Mouse (Mus musculus) kidney, embryonic 16.5 days (tissue): ENCODE data around the gene Ipo8. TPM values are rescaled to one million over a fixed set of nuclear protein-coding genes. Genes with fewer than 3 reads are reported as not detected.

Source experiments
- ATAC-seq: fragments of 200-750 bp; cut with Nextera tagmentation; 2 replicates; pipeline ENCODE4 v1.8.0; 2017; ENCODE audit warnings: moderate TSS enrichment; ENCODE audit not compliant: low FRiP score, low TSS enrichment
- H3K27ac ChIP-seq: fragments of 300-500 bp; sonication (generic); 2 replicates; pipeline ENCODE4 v1.5.1; 2014; ENCODE audit warnings: low read length
- H3K27me3 ChIP-seq: fragments of 300-500 bp; sonication (generic); 2 replicates; pipeline ENCODE4 v1.6.1; 2014; ENCODE audit warnings: low read length, control low read depth, mixed read lengths; ENCODE audit not compliant: insufficient read depth
- H3K36me3 ChIP-seq: fragments of 300-500 bp; sonication (generic); 2 replicates; pipeline ENCODE4 v1.6.1; 2014; ENCODE audit warnings: low read length, control low read depth, mixed read lengths; ENCODE audit not compliant: insufficient read depth
- H3K4me1 ChIP-seq: fragments of 300-500 bp; sonication (generic); 2 replicates; pipeline ENCODE4 v1.6.1; 2014; ENCODE audit warnings: low read length, control low read depth, mixed read lengths; ENCODE audit not compliant: insufficient read depth
- H3K4me2 ChIP-seq: fragments of 300-500 bp; sonication (generic); replicated peaks from 2 replicates; pipeline ENCODE4 v1.6.1; 2014; ENCODE audit warnings: low read depth, low read length
- H3K4me3 ChIP-seq: fragments of 300-500 bp; sonication (generic); 2 replicates; pipeline ENCODE4 v1.5.1; 2014; ENCODE audit warnings: mild to moderate bottlenecking, low read length
- H3K9ac ChIP-seq: fragments of 300-500 bp; sonication (generic); replicated peaks from 2 replicates; pipeline ENCODE4 v1.6.1; 2014; ENCODE audit warnings: low read length
- H3K9me3 ChIP-seq: fragments of 300-500 bp; sonication (generic); 2 replicates; pipeline ENCODE4 v1.6.1; 2016; ENCODE audit warnings: low read length, control low read depth
- WGBS: fragments of 180-500 bp; shearing (Covaris S2); extraction: QIAGEN DNeasy Blood & Tissue Kit; methylation state at CpG from one replicate; pipeline ENCODE4 v1.1.7; 2014; 5-methylcytosine and 5-hydroxymethylcytosine counted together
- polyA plus RNA-seq: library from polyadenylated mRNA; unstranded; fragments of >200 nt; fragmentation: Nextera tagmentation; extraction: Ambion mirVana; gene quantifications from 2 replicates; pipeline ENCODE4 v1.2.1, GENCODE M21; 2015

The Ipo8 gene
- polyA plus RNA-seq, 1 experiment from 2014 or later, result 24.8 TPM

GRCm38 (mm10) chr6:148728571-148728970 lies 102.7 kb downstream of the Ipo8 start:
- ATAC-seq, result no peak
- 39% methylated on average over 3 of the region's 3 CpGs for WGBS
- H3K27ac ChIP-seq, result no peak overlapping the region
- no peaks in the 10 kb centered on the region for H3K9me3 ChIP-seq
- no peak overlapping the region for H3K9ac ChIP-seq
- no peaks in the 10 kb centered on the region for H3K4me1 ChIP-seq
- no peaks in the 10 kb centered on the region for H3K36me3 ChIP-seq
- H3K4me2 ChIP-seq, result no peak overlapping the region
- no peaks in the 10 kb centered on the region for H3K27me3 ChIP-seq
- no peak overlapping the region for H3K4me3 ChIP-seq

GRCm38 (mm10) chr6:148727871-148728524 lies 103.3 kb downstream of the Ipo8 start:
- Histone ChIP-seq H3K9ac (no peak overlapping the region), H3K36me3 (no peaks in the 10 kb centered on the region), H3K27ac (no peak overlapping the region; the same call in 1 of the 2 replicates), H3K9me3 (no peaks in the 10 kb centered on the region), H3K4me1 (no peaks in the 10 kb centered on the region), H3K4me2 (no peak overlapping the region), H3K4me3 (no peak overlapping the region), H3K27me3 (no peaks in the 10 kb centered on the region)
- WGBS, result 31% methylated on average over 6 of the region's 6 CpGs
- no peak for ATAC-seq

- 42% methylated on average over 3 of the region's 3 CpGs for WGBS
- no peaks in the 10 kb centered on the region for H3K9me3 ChIP-seq
- no peaks in the 10 kb centered on the region for H3K4me1 ChIP-seq
- no peak overlapping the region for H3K9ac ChIP-seq
- no peaks in the 10 kb centered on the region for H3K36me3 ChIP-seq
- no peaks in the 10 kb centered on the region for H3K27me3 ChIP-seq
- no peak overlapping the region for H3K4me2 ChIP-seq
- no peak for ATAC-seq
- no peak overlapping the region for H3K4me3 ChIP-seq
- H3K27ac ChIP-seq, result no peak overlapping the region
Observed at GRCm38 (mm10) chr6:148724453-148724852, 106.8 kb downstream of the Ipo8 start.

Other genes starting within 250 kb of the Ipo8 start
- 18.0 and 19.0 TPM in 2 replicates for gene Caprin2, start 64.8 kb upstream of the Ipo8 start, polyA plus RNA-seq
- gene Sinhcaf, start 115.0 kb upstream of the Ipo8 start, polyA plus RNA-seq, result 142 and 145 TPM in 2 replicates